ENCODE assay signal across 9 mouse cellular contexts in the genomic region with DNA sequence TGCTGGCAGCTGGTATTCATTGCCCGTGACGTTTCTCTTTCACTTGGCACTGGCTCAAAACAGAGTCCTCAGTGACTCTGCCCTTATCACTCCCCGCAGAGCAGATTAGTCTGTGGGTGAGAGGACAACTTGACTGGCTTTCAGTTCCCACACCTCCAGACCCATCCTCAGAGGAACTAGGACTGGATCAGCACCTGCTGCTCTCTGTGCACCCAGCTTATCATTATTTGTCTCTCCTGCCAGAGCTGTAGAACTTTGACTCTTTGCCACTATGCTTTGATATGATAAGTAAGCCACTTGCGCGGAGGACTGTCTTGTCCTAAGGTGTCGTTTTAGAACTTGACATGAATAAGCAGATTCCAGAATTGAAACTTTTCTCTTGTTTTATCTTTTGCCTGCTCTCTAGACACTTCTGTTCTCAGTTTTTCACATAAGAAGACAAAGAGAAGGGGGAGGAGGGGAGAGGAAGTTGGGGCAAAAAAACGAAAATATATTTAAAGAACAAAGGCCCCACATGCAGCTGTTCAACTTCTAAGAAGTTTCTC. TPM values are rescaled to one million over a fixed set of nuclear protein-coding genes. Genes with fewer than 3 reads are reported as not detected.
A peak's percentile ranks its signal among the peaks of the same experiment; 100 is the strongest.
DNase-seq lines count a peak whose midpoint lies in the region; ATAC-seq and TF ChIP-seq lines count a peak whose summit lies in the region.
"Had no signal": no experiment of that assay in that cellular context is flagged by ENCODE, and none has a peak within 500 bp of the region (broad histone marks: within the 10 kb centered on the region; RNA-seq: fewer than 3 reads in every experiment).

No protein-coding gene starts in this region.

- H3K4me3 ChIP-seq in thymus, adult 2 months (ENCODE audit: control insufficient read depth, insufficient read depth, low read length): no peak overlapping the region
- H3K4me3 ChIP-seq in heart, embryonic 15.5 days: 0 out of 2 replicates have a peak overlapping the region, but pooled peaks have one; percentile 2
- H3K4me3 ChIP-seq in stomach, embryonic 14.5 days (ENCODE audit: low read depth, low read length): no peak overlapping the region
- H3K4me3 ChIP-seq: limb, embryonic 15.5 days had no signal

- TF ChIP-seq POLR2A in thymus, adult 2 months (IDR thresholded peaks at IDR 0.05; ENCODE audit: control insufficient read depth, extremely low read depth, insufficient read depth, low read length, poor library complexity): no peak

- H3K9ac ChIP-seq in heart, embryonic 15.5 days: no peak overlapping the region
- H3K9ac ChIP-seq in stomach, embryonic 14.5 days (replicated peaks; ENCODE audit: low read depth, low read length): no peak overlapping the region
- H3K9ac ChIP-seq: limb, embryonic 15.5 days had no signal

- ATAC-seq in heart, embryonic 15.5 days (replicated peaks; ENCODE audit: insufficient number of reproducible peaks, insufficient read depth, low FRiP score, low read depth): no peak; the same call in 1 of the 2 replicates
- peak; percentile 53; the same call in 1 of the 2 replicates for ATAC-seq in stomach, embryonic 14.5 days (ENCODE audit: insufficient number of reproducible peaks, insufficient read depth, low FRiP score, low read depth)

- no peaks in the 10 kb centered on the region for H3K36me3 ChIP-seq in thymus, adult 2 months (ENCODE audit: control insufficient read depth, insufficient read depth, low read length)
- H3K36me3 ChIP-seq in heart, embryonic 15.5 days: no peaks in the 10 kb centered on the region
- no peaks in the 10 kb centered on the region for H3K36me3 ChIP-seq in stomach, embryonic 14.5 days (ENCODE audit: control insufficient read depth, insufficient read depth, low read length)
- H3K36me3 ChIP-seq: limb, embryonic 15.5 days had no signal

- peak; percentile 37 for DNase-seq in thymus, adult 2 months
- no peak for DNase-seq in thymus, postnatal 36 days
- peak; percentile 16 to 56 for DNase-seq in lung, adult 18-20 months
- DNase-seq in frontal cortex, postnatal 10 days (ENCODE audit: low spot score in 2 of 2): no peak
- DNase-seq in left cerebral cortex, postnatal 4 days: no peak
- DNase-seq in right cerebral cortex, postnatal 4 days: no peak

- under 1% methylated on average over 7 of the region's 7 CpGs for WGBS in thymus, adult 2 months
- 14% methylated on average over 7 of the region's 7 CpGs for WGBS in heart, embryonic 15.5 days
- WGBS in stomach, embryonic 14.5 days: 57% methylated on average over 7 of the region's 7 CpGs

- peak overlapping the region; percentile 45 for H3K4me2 ChIP-seq in heart, embryonic 15.5 days
- no peak overlapping the region for H3K4me2 ChIP-seq in stomach, embryonic 14.5 days (replicated peaks; ENCODE audit: low read depth, low read length)
- H3K4me2 ChIP-seq: limb, embryonic 15.5 days had no signal

- intact Hi-C loops in left cerebral cortex, postnatal 4 days (cut with DNase I): loop anchor here (10.0 kb wide), 1 partner anchor 89 kb away; no protein-coding TSS in a partner anchor

- peaks cover 48% of the 10 kb centered on the region for H3K4me1 ChIP-seq in thymus, adult 2 months (replicated peaks; ENCODE audit: control insufficient read depth, insufficient read depth, low read length)
- peaks cover 24% of the 10 kb centered on the region for H3K4me1 ChIP-seq in heart, embryonic 15.5 days (replicated peaks)
- H3K4me1 ChIP-seq in stomach, embryonic 14.5 days (ENCODE audit: control insufficient read depth, insufficient read depth, low read length): 0 out of 2 replicates have a peak, but pooled peaks cover 9% of the 10 kb centered on the region
- H3K4me1 ChIP-seq: limb, embryonic 15.5 days had no signal

- H3K9me3 ChIP-seq in heart, embryonic 15.5 days (replicated peaks): no peaks in the 10 kb centered on the region
- H3K9me3 ChIP-seq in stomach, embryonic 14.5 days (ENCODE audit: control insufficient read depth, low read depth, low read length): no peaks in the 10 kb centered on the region
- H3K9me3 ChIP-seq: limb, embryonic 15.5 days had no signal

- no peaks in the 10 kb centered on the region for H3K27me3 ChIP-seq in thymus, adult 2 months (ENCODE audit: control insufficient read depth, insufficient read depth, low read length)
- peaks cover 3% of the 10 kb centered on the region; the same call in 1 of the 2 replicates for H3K27me3 ChIP-seq in heart, embryonic 15.5 days
- H3K27me3 ChIP-seq in stomach, embryonic 14.5 days (ENCODE audit: control insufficient read depth, insufficient read depth, low read length): no peaks in the 10 kb centered on the region
- H3K27me3 ChIP-seq: limb, embryonic 15.5 days had no signal

- no peak for TF ChIP-seq CTCF in thymus, adult 2 months (IDR thresholded peaks at IDR 0.05; ENCODE audit: borderline replicate concordance, control insufficient read depth, extremely low read depth, insufficient read depth, low read length, poor library complexity)

- H3K27ac ChIP-seq in thymus, adult 2 months (ENCODE audit: control insufficient read depth, insufficient read depth, low read length): peak overlapping the region; percentile 62
- H3K27ac ChIP-seq in heart, embryonic 15.5 days: peak overlapping the region; percentile 53
- H3K27ac ChIP-seq in stomach, embryonic 14.5 days (ENCODE audit: low read length): no peak overlapping the region
- H3K27ac ChIP-seq: limb, embryonic 15.5 days had no signal

RNA-seq across cellular contexts. Expression of gene Coq2, which starts 30.9 kb away (rescaled TPM):
- 90.2 and 114 TPM in 2 replicates for polyA plus RNA-seq in thymus, adult 2 months (2012; rRNA removed)
- 63.2 and 68.2 TPM in 2 replicates for polyA plus RNA-seq in heart, embryonic 15.5 days (2015; fragmentation: Nextera tagmentation; extraction: Ambion mirVana)
- 67.9 and 75.2 TPM in 2 replicates for polyA plus RNA-seq in stomach, embryonic 14.5 days (2014; fragmentation: Nextera tagmentation; extraction: Ambion mirVana)
- 10 to 100 TPM; 47.0 to 47.7 TPM for total RNA-seq in left cerebral cortex, postnatal 4 days (2021)

Comparison
In these comparisons a context has a peak if more than half of its experiments do, and no peak if none do; other contexts are left out.
1. DNase-seq: peak in thymus, adult 2 months (single experiment) and lung, adult 18-20 months (2 of 2); none in thymus, postnatal 36 days (0 of 2), frontal cortex, postnatal 10 days (0 of 2), left cerebral cortex, postnatal 4 days (single experiment) and right cerebral cortex, postnatal 4 days (single experiment).